13 mouse cellular contexts compared by ENCODE assay signal in the genomic region with DNA sequence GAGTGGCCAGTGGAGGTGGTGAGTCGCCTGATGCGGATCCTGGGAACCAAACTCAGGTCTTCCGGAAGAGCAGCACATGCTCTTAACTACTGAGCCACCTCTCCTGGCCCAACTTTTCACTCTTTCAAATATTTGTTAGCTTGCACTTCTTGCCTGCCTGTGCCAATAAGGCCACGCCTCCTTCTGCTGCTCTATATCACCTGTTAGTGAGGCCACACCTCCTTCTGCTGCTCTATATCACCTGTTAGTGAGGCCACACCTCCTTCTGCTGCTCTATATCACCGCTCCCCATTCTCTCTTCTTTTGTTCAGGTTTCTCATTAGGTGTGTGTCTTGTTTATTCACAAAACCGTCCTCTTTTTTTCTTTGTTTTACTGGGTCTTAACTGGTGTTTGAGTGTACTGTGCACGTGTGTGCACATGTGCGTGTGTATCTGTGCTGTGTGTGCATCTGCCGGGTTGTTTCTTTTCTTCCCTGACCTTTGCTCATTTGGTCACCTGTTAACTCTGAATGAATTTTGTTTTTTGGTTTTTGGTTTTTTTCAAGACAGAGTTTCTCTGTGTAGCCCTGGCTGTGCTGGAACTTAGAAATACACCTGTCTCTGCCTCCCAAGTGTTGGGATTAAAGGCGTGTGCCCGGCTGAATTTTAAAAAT.
"Had no signal": no experiment of that assay in that cellular context is flagged by ENCODE, and none has a peak within 500 bp of the region (broad histone marks: within the 10 kb centered on the region; RNA-seq: fewer than 3 reads in every experiment).

No protein-coding gene starts in this region.

- H3K9ac ChIP-seq: hindbrain, embryonic 14.5 days; limb, embryonic 13.5 days; liver, embryonic 14.5 days; midbrain, embryonic 12.5 days; neural tube, embryonic 13.5 days had no signal

- H3K4me3 ChIP-seq: limb, embryonic 13.5 days; midbrain, embryonic 12.5 days; neural tube, embryonic 13.5 days had no signal

- H3K4me1 ChIP-seq: limb, embryonic 13.5 days; midbrain, embryonic 12.5 days; neural tube, embryonic 13.5 days had no signal

- H3K9me3 ChIP-seq: limb, embryonic 13.5 days; midbrain, embryonic 12.5 days; neural tube, embryonic 13.5 days had no signal

- DNase-seq: kidney, adult 8-10 months; kidney, postnatal 10 days; kidney, postnatal 4 days; left cerebral cortex, postnatal 4 days; right cerebral cortex, postnatal 14 days; thymus, postnatal 36 days had no signal

- H3K27ac ChIP-seq: hindbrain, embryonic 14.5 days; limb, embryonic 13.5 days; liver, embryonic 14.5 days; midbrain, embryonic 12.5 days; neural tube, embryonic 13.5 days had no signal

- H3K27me3 ChIP-seq: limb, embryonic 13.5 days; midbrain, embryonic 12.5 days; neural tube, embryonic 13.5 days had no signal

- ATAC-seq: inflammation-experienced regulatory T-cells, adult 6 months; midbrain, embryonic 16.5 days had no signal

- H3K4me2 ChIP-seq: hindbrain, embryonic 14.5 days; limb, embryonic 13.5 days; midbrain, embryonic 12.5 days; neural tube, embryonic 13.5 days had no signal
